Mouse (Mus musculus) midbrain, embryonic 11.5 days (tissue): ENCODE results near the gene Caln1. TPM values are rescaled to one million over a fixed set of nuclear protein-coding genes. Genes with fewer than 3 reads are reported as not detected.
A peak's percentile ranks its signal among the peaks of the same experiment; 100 is the strongest.

Experiments used
- ATAC-seq: fragments of 200-750 bp; cut with Nextera tagmentation; 2 replicates; pipeline ENCODE4 v1.8.0; 2017; ENCODE audit warnings: moderate TSS enrichment, moderate library complexity; ENCODE audit not compliant: low FRiP score
- DNase-seq: peaks from one replicate; pipeline ENCODE4 v3.0.0; 2015; ENCODE audit warnings: low spot score; ENCODE audit errors: missing footprints
- H3K27ac ChIP-seq: fragments of 300-500 bp; sonication (generic); 2 replicates; pipeline ENCODE4 v1.5.1; 2014; ENCODE audit warnings: low read depth, low read length
- H3K27me3 ChIP-seq: fragments of 300-500 bp; sonication (generic); 2 replicates; pipeline ENCODE4 v1.6.1; 2014; ENCODE audit warnings: mild to moderate bottlenecking, low read length, moderate library complexity, mixed read lengths; ENCODE audit not compliant: control insufficient read depth, insufficient read depth
- H3K36me3 ChIP-seq: fragments of 300-500 bp; sonication (generic); 2 replicates; pipeline ENCODE4 v1.6.1; 2014; ENCODE audit warnings: mild to moderate bottlenecking, low read length, moderate library complexity, mixed read lengths; ENCODE audit not compliant: control insufficient read depth, insufficient read depth
- H3K4me1 ChIP-seq: fragments of 300-500 bp; sonication (generic); 2 replicates; pipeline ENCODE4 v1.6.1; 2014; ENCODE audit warnings: low read length; ENCODE audit not compliant: control insufficient read depth, insufficient read depth
- H3K4me2 ChIP-seq: fragments of 300-500 bp; sonication (generic); 2 replicates; pipeline ENCODE4 v1.6.1; 2014; ENCODE audit warnings: mild to moderate bottlenecking, moderate library complexity
- H3K4me3 ChIP-seq: fragments of 300-500 bp; sonication (generic); 2 replicates; pipeline ENCODE4 v1.5.1; 2014; ENCODE audit warnings: low read depth, low read length
- H3K9ac ChIP-seq: fragments of 300-500 bp; sonication (generic); 2 replicates; pipeline ENCODE4 v1.6.1; 2014; ENCODE audit warnings: low read length
- H3K9me3 ChIP-seq: fragments of 300-500 bp; sonication (generic); 2 replicates; pipeline ENCODE4 v1.6.1; 2016; ENCODE audit warnings: low read length; ENCODE audit not compliant: control insufficient read depth
- WGBS: fragments of 180-500 bp; shearing (Covaris S2); extraction: QIAGEN DNeasy Blood & Tissue Kit; methylation state at CpG from one replicate; pipeline ENCODE4 v1.1.7; 2014; 5-methylcytosine and 5-hydroxymethylcytosine counted together
- polyA plus RNA-seq: library from polyadenylated mRNA; unstranded; fragments of >200 nt; fragmentation: Nextera tagmentation; extraction: Ambion mirVana; gene quantifications from 2 replicates; pipeline ENCODE4 v1.2.1, GENCODE M21; 2014

Gene Caln1
- polyA plus RNA-seq, 1 experiment from 2014 or later = 0.34 TPM

DNA sequence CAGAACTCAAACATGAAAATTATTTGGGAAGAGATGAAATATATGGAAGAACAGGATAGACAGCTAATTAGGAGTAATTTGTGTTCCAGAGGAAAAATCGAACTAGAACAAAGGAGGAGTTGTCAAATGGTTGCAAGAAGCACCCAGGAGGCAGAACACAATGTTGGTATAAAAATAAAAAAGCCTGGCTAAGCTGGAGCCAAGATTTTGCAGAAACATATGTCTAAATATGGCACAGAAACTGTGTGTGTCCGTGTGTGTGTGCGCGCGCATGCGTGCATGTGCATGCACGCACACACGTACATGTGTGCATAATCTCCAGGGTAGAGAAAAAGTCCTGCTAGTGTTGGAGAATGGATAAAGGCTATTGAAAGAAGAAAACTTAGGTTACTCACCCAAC, 443.3 kb downstream of the Caln1 start:
- Histone ChIP-seq H3K27me3 (no peaks in the 10 kb centered on the region), H3K36me3 (no peaks in the 10 kb centered on the region), H3K27ac (no peak overlapping the region), H3K4me1 (no peaks in the 10 kb centered on the region), H3K4me3 (no peak overlapping the region), H3K4me2 (no peak overlapping the region), H3K9ac (no peak overlapping the region), H3K9me3 (peaks cover 4% of the 10 kb centered on the region; the same call in 1 of the 2 replicates)
- WGBS = 97% methylated on average over 8 of the region's 8 CpGs
- DNase-seq (no peak), ATAC-seq (no peak)

DNA sequence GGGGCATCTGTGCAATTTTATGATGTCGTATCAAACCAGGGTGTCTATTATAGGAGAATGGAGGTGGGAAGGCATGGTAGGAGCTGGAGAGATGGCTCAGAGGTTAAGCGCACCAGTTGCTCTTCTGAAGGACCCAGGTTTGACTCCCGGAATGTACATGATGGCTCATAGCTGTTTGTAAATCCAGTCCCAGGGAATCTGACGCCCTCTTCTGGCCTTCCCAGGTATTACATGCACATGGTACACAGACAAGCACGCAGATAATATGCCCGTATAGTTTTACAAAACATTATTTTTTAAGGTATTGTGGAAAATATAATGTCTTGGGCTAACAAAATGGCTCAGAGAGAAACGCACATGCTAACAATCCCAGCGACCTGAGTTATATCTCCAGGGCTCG, 443.8 kb downstream of the Caln1 start:
- Histone ChIP-seq H3K4me2 (no peak overlapping the region), H3K4me3 (no peak overlapping the region), H3K27ac (no peak overlapping the region), H3K9ac (no peak overlapping the region), H3K27me3 (no peaks in the 10 kb centered on the region), H3K36me3 (no peaks in the 10 kb centered on the region), H3K9me3 (peaks cover 4% of the 10 kb centered on the region; the same call in 1 of the 2 replicates), H3K4me1 (no peaks in the 10 kb centered on the region)
- ATAC-seq (no peak), DNase-seq (no peak)
- WGBS = 88% methylated on average over 9 of the region's 9 CpGs

DNA sequence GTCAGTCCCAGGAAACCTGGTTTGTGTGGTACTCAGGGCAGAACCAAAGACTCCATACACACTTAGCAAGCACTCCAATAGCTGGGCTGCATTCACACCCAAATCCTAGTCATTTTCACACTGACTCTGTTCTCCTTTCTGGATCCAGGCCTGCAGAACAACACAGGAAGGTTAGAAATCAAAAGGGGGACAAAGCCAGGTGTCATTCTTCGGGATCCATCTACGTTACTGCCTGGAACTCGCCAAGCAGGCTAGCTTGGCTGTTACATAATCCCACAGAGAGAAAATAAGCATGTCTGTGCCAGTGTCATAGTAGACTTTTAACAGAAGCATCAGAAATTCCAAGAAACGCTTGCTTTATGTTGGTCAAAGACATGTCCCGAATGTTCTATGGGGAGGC, 446.1 kb downstream of the Caln1 start:
- no peaks in the 10 kb centered on the region for H3K27me3 ChIP-seq
- ATAC-seq (no peak), DNase-seq (no peak)
- H3K36me3 ChIP-seq = no peaks in the 10 kb centered on the region
- 93% methylated on average over 5 of the region's 5 CpGs for WGBS
- no peak overlapping the region for H3K27ac ChIP-seq
- H3K4me3 ChIP-seq = no peak overlapping the region
- H3K4me2 ChIP-seq = no peak overlapping the region
- no peaks in the 10 kb centered on the region for H3K4me1 ChIP-seq
- H3K9me3 ChIP-seq = no peaks in the 10 kb centered on the region
- no peak overlapping the region for H3K9ac ChIP-seq

DNA sequence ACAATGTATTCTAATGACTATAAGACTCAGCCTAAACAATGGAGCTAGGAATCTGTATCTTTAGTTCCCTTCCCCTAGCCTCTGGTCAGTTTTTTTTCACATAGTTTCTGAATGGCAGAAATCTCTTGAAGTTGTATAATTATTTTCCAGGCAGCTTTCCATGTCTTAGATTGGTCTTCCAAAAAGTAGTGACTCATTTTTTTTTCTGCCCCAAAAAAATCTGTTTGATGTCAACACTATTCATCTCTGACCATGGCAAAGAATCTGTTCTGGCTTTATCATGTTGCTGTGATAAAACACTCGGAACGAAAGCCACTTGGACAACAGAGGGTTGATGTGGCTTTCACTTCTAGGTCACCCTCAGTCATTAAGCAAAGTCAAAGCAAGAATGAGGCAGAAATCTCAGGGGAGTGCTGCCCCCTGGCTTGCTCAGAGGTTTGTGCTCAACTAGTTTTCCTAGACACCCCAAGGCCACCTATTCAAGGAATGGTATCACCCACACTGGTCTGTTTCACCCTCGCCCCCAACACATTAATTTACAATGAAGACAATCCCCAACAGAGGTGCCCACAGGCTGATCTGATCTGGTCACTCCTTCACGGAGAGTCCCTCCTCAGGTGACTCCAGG, 450.9 kb downstream of the Caln1 start:
- no peaks in the 10 kb centered on the region for H3K9me3 ChIP-seq
- no peaks in the 10 kb centered on the region for H3K36me3 ChIP-seq
- H3K4me1 ChIP-seq = no peaks in the 10 kb centered on the region
- no peak overlapping the region for H3K9ac ChIP-seq
- WGBS = 86% methylated on average over 4 of the region's 4 CpGs
- H3K4me3 ChIP-seq = no peak overlapping the region
- DNase-seq (no peak), ATAC-seq (no peak)
- H3K4me2 ChIP-seq = no peak overlapping the region
- no peaks in the 10 kb centered on the region for H3K27me3 ChIP-seq
- H3K27ac ChIP-seq = no peak overlapping the region

DNA sequence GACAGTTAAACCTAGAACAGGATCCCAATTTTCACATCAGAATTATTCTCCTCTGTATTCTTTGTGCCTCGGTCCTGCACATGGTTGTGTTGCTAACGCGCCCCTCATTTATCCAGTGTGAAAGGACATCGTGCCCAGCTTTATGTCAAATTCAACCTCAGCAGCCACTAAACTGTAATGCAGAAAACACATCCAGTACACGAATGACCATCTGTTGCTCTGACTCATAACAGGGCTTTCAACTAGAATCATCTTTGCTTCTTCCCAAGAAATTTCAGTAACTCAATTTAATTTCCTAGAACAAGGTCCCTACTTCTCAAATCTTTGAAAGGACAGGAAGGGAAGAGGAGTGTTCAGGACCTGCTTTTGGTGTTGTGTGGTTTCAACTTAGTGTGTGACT, 451.4 kb downstream of the Caln1 start:
- H3K27me3 ChIP-seq = no peaks in the 10 kb centered on the region
- no peak for ATAC-seq

DNA sequence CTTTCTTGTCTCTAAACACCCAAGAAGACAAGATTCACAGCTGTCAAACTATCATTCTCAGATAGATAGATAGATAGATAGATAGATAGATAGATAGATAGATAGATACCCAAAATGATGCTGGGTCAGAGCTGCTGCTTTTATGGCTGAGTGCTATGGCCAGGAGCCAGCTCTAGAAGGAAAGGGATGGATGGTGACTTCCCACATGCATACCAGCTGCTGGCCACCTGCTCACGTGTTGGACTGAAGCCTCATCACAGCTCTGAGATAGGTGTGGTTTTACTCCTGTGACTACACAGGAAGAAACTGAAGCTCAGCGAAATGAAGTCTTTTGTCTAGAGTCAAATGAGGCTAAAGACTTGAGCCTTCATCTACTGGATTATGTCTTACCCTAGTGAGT, 456.5 kb downstream of the Caln1 start:
- 85% methylated on average over 2 of the region's 2 CpGs for WGBS
- Histone ChIP-seq H3K36me3 (no peaks in the 10 kb centered on the region), H3K27ac (no peak overlapping the region)

More for the DNA sequence above, 451.4 kb downstream of the Caln1 start:
- DNase-seq = no peak
- Histone ChIP-seq H3K36me3 (no peaks in the 10 kb centered on the region), H3K4me1 (no peaks in the 10 kb centered on the region), H3K9me3 (no peaks in the 10 kb centered on the region), H3K27ac (no peak overlapping the region), H3K4me3 (no peak overlapping the region), H3K4me2 (no peak overlapping the region), H3K9ac (no peak overlapping the region)
- WGBS = 90% methylated on average over 5 of the region's 5 CpGs

DNA sequence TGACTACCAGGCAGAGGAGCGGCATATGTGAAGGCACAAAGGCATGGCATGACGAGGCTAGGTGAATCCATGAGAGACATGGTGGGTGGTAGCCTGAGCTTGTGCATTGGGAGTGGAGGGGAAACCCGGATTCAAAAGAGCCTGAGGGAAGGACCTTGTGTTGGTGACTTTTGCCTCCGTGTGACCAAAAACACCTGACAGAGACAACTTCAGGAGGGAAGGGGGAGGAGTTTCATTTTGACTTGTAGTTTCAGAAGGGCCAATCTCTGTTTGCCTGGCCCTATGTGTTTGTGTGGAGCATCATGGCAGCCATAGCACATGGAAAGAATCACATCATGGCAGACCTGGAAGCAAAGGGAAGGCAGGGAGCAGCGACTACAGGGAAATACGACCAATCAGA, 479.3 kb downstream of the Caln1 start:
- Histone ChIP-seq H3K9me3 (no peaks in the 10 kb centered on the region), H3K4me2 (no peak overlapping the region), H3K4me1 (no peaks in the 10 kb centered on the region), H3K9ac (no peak overlapping the region), H3K36me3 (no peaks in the 10 kb centered on the region), H3K27ac (no peak overlapping the region), H3K27me3 (no peaks in the 10 kb centered on the region), H3K4me3 (no peak overlapping the region)
- DNase-seq = no peak
- 89% methylated on average over 6 of the region's 6 CpGs for WGBS
- no peak for ATAC-seq

More for the DNA sequence above, 456.5 kb downstream of the Caln1 start:
- no peak for ATAC-seq
- H3K4me1 ChIP-seq = no peaks in the 10 kb centered on the region
- H3K9ac ChIP-seq = no peak overlapping the region
- H3K4me2 ChIP-seq = no peak overlapping the region
- no peak overlapping the region for H3K4me3 ChIP-seq
- DNase-seq = no peak
- 0 out of 2 replicates have a peak, but pooled peaks cover 2% of the 10 kb centered on the region for H3K9me3 ChIP-seq
- no peaks in the 10 kb centered on the region for H3K27me3 ChIP-seq

DNA sequence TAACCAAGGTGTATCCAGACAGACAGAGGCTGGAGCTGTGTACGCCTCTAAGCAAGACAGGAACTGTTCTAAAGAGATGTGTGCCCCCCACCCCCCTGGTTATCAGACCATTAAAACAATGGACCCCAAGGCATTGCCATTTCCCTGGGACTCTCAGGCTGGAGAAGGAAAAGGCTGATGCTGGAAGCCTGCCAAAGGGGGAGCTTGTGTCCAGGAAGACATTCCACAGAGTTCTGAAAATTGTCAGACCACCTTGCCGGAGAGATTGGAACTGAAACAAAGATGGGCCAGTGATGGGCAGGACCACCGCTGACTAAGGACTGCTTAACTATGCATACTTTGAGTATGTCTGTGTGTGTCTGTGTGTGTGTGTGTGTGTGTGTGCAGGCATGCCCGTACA, 480.4 kb downstream of the Caln1 start:
- Histone ChIP-seq H3K27me3 (no peaks in the 10 kb centered on the region), H3K4me1 (no peaks in the 10 kb centered on the region), H3K36me3 (no peaks in the 10 kb centered on the region), H3K9ac (no peak overlapping the region), H3K4me2 (no peak overlapping the region), H3K27ac (no peak overlapping the region), H3K9me3 (no peaks in the 10 kb centered on the region), H3K4me3 (no peak overlapping the region)
- 81% methylated on average over 4 of the region's 4 CpGs for WGBS
- no peak for ATAC-seq
- DNase-seq = peak; percentile 53

DNA sequence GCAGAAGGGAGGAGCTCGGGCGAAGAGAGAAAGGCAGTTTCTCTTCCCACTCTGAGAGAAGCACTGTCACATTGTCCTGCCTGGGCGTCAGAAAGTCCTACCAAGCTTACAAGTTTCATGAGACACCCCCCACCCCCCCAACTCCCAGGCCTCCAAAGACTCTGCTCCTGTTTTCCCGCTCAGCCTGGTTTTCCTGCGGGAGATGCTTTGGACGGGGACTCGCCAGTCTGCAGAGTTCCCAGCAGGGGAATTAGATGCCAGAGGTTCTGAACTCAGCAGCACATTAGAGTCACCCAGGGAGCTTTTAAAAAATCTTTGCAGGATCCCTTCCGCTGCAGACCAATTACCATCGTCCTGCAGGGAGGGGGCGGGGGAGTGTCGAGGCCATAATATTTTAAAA, 482.9 kb downstream of the Caln1 start:
- Histone ChIP-seq H3K36me3 (no peaks in the 10 kb centered on the region), H3K4me2 (no peak overlapping the region), H3K27ac (no peak overlapping the region), H3K9me3 (no peaks in the 10 kb centered on the region), H3K4me3 (no peak overlapping the region), H3K4me1 (no peaks in the 10 kb centered on the region), H3K27me3 (no peaks in the 10 kb centered on the region), H3K9ac (0 out of 2 replicates have a peak overlapping the region, but pooled peaks have one; percentile 22)
- 8% methylated on average over 11 of the region's 11 CpGs for WGBS
- DNase-seq (peak; percentile 81), ATAC-seq (no peak)
